Mouse (Mus musculus) bone marrow macrophage, adult 2 months (primary cell): ENCODE data around the gene Retnlb. TPM values are rescaled to one million over a fixed set of nuclear protein-coding genes. Genes with fewer than 3 reads are reported as not detected.

Source experiments
- H3K27ac ChIP-seq: 2 replicates; pipeline ENCODE4 v1.5.1; 2012; ENCODE audit warnings: low read depth, low read length; ENCODE audit not compliant: insufficient read depth
- H3K4me1 ChIP-seq: 2 replicates; pipeline ENCODE4 v1.6.1; 2012; ENCODE audit warnings: low read length; ENCODE audit not compliant: control insufficient read depth, insufficient read depth
- H3K4me3 ChIP-seq: 2 replicates; pipeline ENCODE4 v1.5.1; 2012; ENCODE audit warnings: mild to moderate bottlenecking, low read length, moderate library complexity; ENCODE audit not compliant: insufficient read depth
- CTCF ChIP-seq: IDR thresholded peaks from 2 replicates; pipeline ENCODE4 v1.5.1; 2012; ENCODE audit warnings: low read depth, mild to moderate bottlenecking, low read length, moderate library complexity
- POLR2A ChIP-seq: IDR thresholded peaks from 2 replicates; pipeline ENCODE4 v1.6.1; 2012; ENCODE audit warnings: mild to moderate bottlenecking, low read depth, low read length, borderline replicate concordance
- polyA plus RNA-seq: library from polyadenylated mRNA; stranded (reverse); fragments of >200 nt; gene quantifications from 2 replicates; pipeline ENCODE4 v1.2.4, GENCODE M21; 2012; ENCODE audit not compliant: missing spikeins, insufficient read depth, insufficient read length

Gene Retnlb
- polyA plus RNA-seq, 1 experiment = not detected

GRCm38 (mm10) chr16:48867690-48868089, 51.0 kb downstream of the Retnlb start:
- TF ChIP-seq POLR2A (no peak), CTCF (no peak)
- Histone ChIP-seq H3K4me1 (no peaks in the 10 kb centered on the region), H3K27ac (no peak overlapping the region), H3K4me3 (no peak overlapping the region)

Other genes starting within 250 kb of the Retnlb start
- not detected in 2 replicates for gene Trat1, start 44.8 kb upstream of the Retnlb start, polyA plus RNA-seq
- 1.3 TPM in 1 of 2 replicates, not detected in the other for gene Retnla, start 25.7 kb downstream of the Retnlb start, polyA plus RNA-seq
- gene Retnlg, start 55.8 kb downstream of the Retnlb start, polyA plus RNA-seq = not detected in 2 replicates
- gene Dzip3, start 177.3 kb downstream of the Retnlb start, polyA plus RNA-seq = 6.6 and 13.1 TPM in 2 replicates
- 22.4 and 23.7 TPM in 2 replicates for gene Cip2a, start 177.3 kb downstream of the Retnlb start, polyA plus RNA-seq
- gene Myh15, start 240.6 kb downstream of the Retnlb start, polyA plus RNA-seq = not detected in 2 replicates